In genomic region chr7:127672776-127673175, GRCm38 (mm10) we compare ENCODE assay signal across 24 mouse cellular contexts. TPM values are rescaled to one million over a fixed set of nuclear protein-coding genes. Genes with fewer than 3 reads are reported as not detected.
DNase-seq lines count a peak whose midpoint lies in the region; ATAC-seq and TF ChIP-seq lines count a peak whose summit lies in the region.
"Had no signal": no experiment of that assay in that cellular context is flagged by ENCODE, and none has a peak within 500 bp of the region (broad histone marks: within the 10 kb centered on the region; RNA-seq: fewer than 3 reads in every experiment).

No protein-coding gene starts in this region.

- H3K9ac ChIP-seq in kidney, postnatal 0 days (ENCODE audit: low read depth, low read length), result no peak overlapping the region
- no peak overlapping the region for H3K9ac ChIP-seq in lung, postnatal 0 days (replicated peaks; ENCODE audit: low read depth)
- H3K9ac ChIP-seq: forebrain, embryonic 13.5 days; forebrain, postnatal 0 days; heart, embryonic 12.5 days had no signal

- no peak overlapping the region for H3K27ac ChIP-seq in kidney, postnatal 0 days
- H3K27ac ChIP-seq in lung, postnatal 0 days (ENCODE audit: low read length), result no peak overlapping the region
- H3K27ac ChIP-seq: embryonic facial prominence, embryonic 10.5 days; forebrain, embryonic 13.5 days had no signal

- no peak for TF ChIP-seq POLR2A in lung, adult 2 months (IDR thresholded peaks at IDR 0.05; ENCODE audit: borderline replicate concordance, extremely low read depth, low read depth, low read length)

- peak; percentile 49 for DNase-seq in heart, adult 11 months
- DNase-seq in heart, postnatal 25 days (ENCODE audit: low spot score), result no peak
- no peak for DNase-seq in kidney, postnatal 0 days (ENCODE audit: low spot score)
- DNase-seq in kidney, adult 18-20 months, result no peak
- no peak for DNase-seq in lung, postnatal 0 days (ENCODE audit: low spot score)
- DNase-seq in lung, adult 2 months, result no peak
- DNase-seq in adrenal gland, postnatal 14 days, result no peak
- no peak for DNase-seq in Muller cell, postnatal 12 days (ENCODE audit: inconsistent ontology term)
- DNase-seq: adrenal gland, postnatal 10 days; B cell, adult 2 months; cerebellum, adult 11-12 months; cerebellum, adult 9-10 months; cerebellum, postnatal 25 days; forebrain, postnatal 0 days; gastrocnemius, postnatal 14 days; heart, postnatal 36 days had no signal

- no peak for TF ChIP-seq EP300 in lung, postnatal 0 days (IDR thresholded peaks at IDR 0.05)

- 67% methylated on average over 4 of the region's 4 CpGs for WGBS in kidney, postnatal 0 days
- WGBS in lung, postnatal 0 days, result 70% methylated on average over 4 of the region's 4 CpGs
- WGBS in lung, adult 2 months, result 57% methylated on average over 4 of the region's 4 CpGs

- no peak overlapping the region for H3K4me3 ChIP-seq in kidney, postnatal 0 days (replicated peaks; ENCODE audit: low read depth, low read length)
- no peak overlapping the region for H3K4me3 ChIP-seq in lung, postnatal 0 days (ENCODE audit: low read depth, low read length)
- H3K4me3 ChIP-seq in lung, adult 2 months (replicated peaks; ENCODE audit: extremely low read depth, low read depth, low read length), result no peak overlapping the region
- H3K4me3 ChIP-seq: embryonic facial prominence, embryonic 10.5 days; forebrain, embryonic 13.5 days; heart, embryonic 12.5 days had no signal

- intact Hi-C loops in heart, postnatal 25 days (cut with DNase I), result no loop called here

- H3K36me3 ChIP-seq in kidney, postnatal 0 days (ENCODE audit: insufficient read depth, low read length), result no peaks in the 10 kb centered on the region
- no peaks in the 10 kb centered on the region for H3K36me3 ChIP-seq in lung, postnatal 0 days (ENCODE audit: insufficient read depth, low read length)
- H3K36me3 ChIP-seq: G1E; heart, embryonic 12.5 days had no signal

- H3K4me1 ChIP-seq in kidney, postnatal 0 days (replicated peaks; ENCODE audit: insufficient read depth, low read length), result no peaks in the 10 kb centered on the region
- H3K4me1 ChIP-seq in lung, postnatal 0 days (ENCODE audit: insufficient read depth, low read depth, low read length), result no peaks in the 10 kb centered on the region
- H3K4me1 ChIP-seq in lung, adult 2 months (ENCODE audit: control insufficient read depth, insufficient read depth, low read length), result no peaks in the 10 kb centered on the region
- H3K4me1 ChIP-seq: forebrain, embryonic 13.5 days had no signal

- no peaks in the 10 kb centered on the region for H3K27me3 ChIP-seq in kidney, postnatal 0 days (ENCODE audit: insufficient read depth, low read length)
- no peaks in the 10 kb centered on the region for H3K27me3 ChIP-seq in lung, postnatal 0 days (replicated peaks; ENCODE audit: insufficient read depth, low read length)
- H3K27me3 ChIP-seq: forebrain, embryonic 13.5 days; heart, embryonic 12.5 days had no signal

- H3K4me2 ChIP-seq in kidney, postnatal 0 days (ENCODE audit: low read length), result no peak overlapping the region
- H3K4me2 ChIP-seq in lung, postnatal 0 days (replicated peaks; ENCODE audit: low read depth, low read length), result no peak overlapping the region
- H3K4me2 ChIP-seq: forebrain, embryonic 13.5 days; heart, embryonic 12.5 days had no signal

- ATAC-seq in kidney, postnatal 0 days (replicated peaks; ENCODE audit: low FRiP score, low read depth), result 0 out of 2 replicates have a peak, but pooled peaks have one; percentile 9
- peak; percentile 33; the same call in 1 of the 2 replicates for ATAC-seq in lung, postnatal 0 days
- ATAC-seq: CD4-positive, CD25-positive, alpha-beta regulatory T cell, adult 4 months; forebrain, embryonic 13.5 days; forebrain, postnatal 0 days had no signal

- no peaks in the 10 kb centered on the region for H3K9me3 ChIP-seq in kidney, postnatal 0 days (replicated peaks; ENCODE audit: low read length)
- no peaks in the 10 kb centered on the region for H3K9me3 ChIP-seq in lung, postnatal 0 days (ENCODE audit: low read length)
- H3K9me3 ChIP-seq: embryonic facial prominence, embryonic 10.5 days; forebrain, embryonic 13.5 days; G1E; heart, embryonic 12.5 days had no signal

- TF ChIP-seq CTCF in kidney, postnatal 0 days (IDR thresholded peaks at IDR 0.05; ENCODE audit: low read depth), result no peak
- TF ChIP-seq CTCF in lung, postnatal 0 days (IDR thresholded peaks at IDR 0.05), result no peak
- TF ChIP-seq CTCF in lung, adult 2 months (IDR thresholded peaks at IDR 0.05; ENCODE audit: insufficient read depth, low read length), result no peak

RNA-seq across cellular contexts. Expression of gene Bcl7c, which starts 36.0 kb away (rescaled TPM):
- total RNA-seq in heart, postnatal 25 days (2021), result 10 to 100 TPM; 36.6 to 41.5 TPM
- polyA plus RNA-seq in kidney, postnatal 0 days (2015; fragmentation: Nextera tagmentation; extraction: Ambion mirVana), result 56.1 and 70.9 TPM in 2 replicates
- 34.1 TPM in 2 replicates for polyA plus RNA-seq in lung, postnatal 0 days (2015; fragmentation: Nextera tagmentation; extraction: Ambion mirVana)
- polyA plus RNA-seq in lung, adult 2 months (2012; rRNA removed), result 22.0 and 26.8 TPM in 2 replicates
- 64.8 and 69.2 TPM in 2 replicates for total RNA-seq in adrenal gland, postnatal 14 days (2021)

RNA-seq across cellular contexts. Expression of gene Ctf1, which starts 39.8 kb away (rescaled TPM):
- 1 to 10 TPM; 7.1 to 9.3 TPM for total RNA-seq in heart, postnatal 25 days (2021)
- 14.5 and 15.9 TPM in 2 replicates for polyA plus RNA-seq in kidney, postnatal 0 days (2015; fragmentation: Nextera tagmentation; extraction: Ambion mirVana)
- polyA plus RNA-seq in lung, postnatal 0 days (2015; fragmentation: Nextera tagmentation; extraction: Ambion mirVana), result 9.9 and 10.4 TPM in 2 replicates
- polyA plus RNA-seq in lung, adult 2 months (2012; rRNA removed), result 20.1 and 21.1 TPM in 2 replicates
- total RNA-seq in adrenal gland, postnatal 14 days (2021), result 4.7 and 5.1 TPM in 2 replicates
- polyA plus RNA-seq: CD4-positive, CD25-positive, alpha-beta regulatory T cell, adult 4 months had no signal

RNA-seq across cellular contexts. Expression of gene Zfp629, which starts 57.2 kb away (rescaled TPM):
- 10 to 100 TPM; 22.2 to 25.5 TPM for total RNA-seq in heart, postnatal 25 days (2021)
- polyA plus RNA-seq in kidney, postnatal 0 days (2015; fragmentation: Nextera tagmentation; extraction: Ambion mirVana), result 12.5 and 12.9 TPM in 2 replicates
- 5.2 and 6.0 TPM in 2 replicates for polyA plus RNA-seq in lung, postnatal 0 days (2015; fragmentation: Nextera tagmentation; extraction: Ambion mirVana)
- polyA plus RNA-seq in lung, adult 2 months (2012; rRNA removed), result 13.9 and 15.4 TPM in 2 replicates
- total RNA-seq in adrenal gland, postnatal 14 days (2021), result 21.6 and 26.4 TPM in 2 replicates

RNA-seq across cellular contexts. Expression of gene Ctf2, which starts 59.2 kb away (rescaled TPM):
- total RNA-seq in heart, postnatal 25 days (2021), result not detected
- polyA plus RNA-seq in kidney, postnatal 0 days (2015; fragmentation: Nextera tagmentation; extraction: Ambion mirVana), result 0.08 TPM in 1 of 2 replicates, not detected in the other
- 0.07 and 0.08 TPM in 2 replicates for polyA plus RNA-seq in lung, postnatal 0 days (2015; fragmentation: Nextera tagmentation; extraction: Ambion mirVana)
- not detected in 2 replicates for polyA plus RNA-seq in lung, adult 2 months (2012; rRNA removed)
- not detected in 2 replicates for total RNA-seq in adrenal gland, postnatal 14 days (2021)
- total RNA-seq: adrenal gland, postnatal 10 days; forebrain, postnatal 0 days; gastrocnemius, adult 18-20 months; gastrocnemius, postnatal 14 days; heart, adult 8-10 months; heart, postnatal 36 days had no signal
- polyA plus RNA-seq: CD4-positive, CD25-positive, alpha-beta regulatory T cell, adult 4 months; forebrain, postnatal 0 days; G1E; gonadal fat pad, adult 2 months; heart, embryonic 12.5 days had no signal
